Mouse (Mus musculus): ENCODE measurements around the gene Ky. TPM values are rescaled to one million over a fixed set of nuclear protein-coding genes. Genes with fewer than 3 reads are reported as not detected.

The Ky gene
- polyA plus RNA-seq, 1 experiment from 2014 or later, result 0.44 TPM

GRCm38 (mm10) chr9:102499266-102499665, 6.3 kb upstream of the Ky start:
- WGBS, result 82% methylated on average over 4 of the region's 4 CpGs
- H3K9ac ChIP-seq (ENCODE audit: low read length), result no peak overlapping the region
- H3K4me1 ChIP-seq (ENCODE audit: control insufficient read depth, insufficient read depth, low read length), result no peaks in the 10 kb centered on the region
- DNase-seq (ENCODE audit: low spot score, missing footprints) (peak; percentile 35), ATAC-seq (ENCODE audit: low FRiP score) (no peak)
- H3K27me3 ChIP-seq (ENCODE audit: control insufficient read depth, insufficient read depth, low read length), result no peaks in the 10 kb centered on the region
- H3K9me3 ChIP-seq (ENCODE audit: control insufficient read depth, low read length), result no peaks in the 10 kb centered on the region
- H3K4me2 ChIP-seq, result no peak overlapping the region
- H3K27ac ChIP-seq (ENCODE audit: low read depth, low read length), result no peak overlapping the region
- H3K36me3 ChIP-seq (ENCODE audit: control insufficient read depth, insufficient read depth, low read length), result no peaks in the 10 kb centered on the region
- H3K4me3 ChIP-seq (ENCODE audit: low read depth, low read length), result no peak overlapping the region

DNA sequence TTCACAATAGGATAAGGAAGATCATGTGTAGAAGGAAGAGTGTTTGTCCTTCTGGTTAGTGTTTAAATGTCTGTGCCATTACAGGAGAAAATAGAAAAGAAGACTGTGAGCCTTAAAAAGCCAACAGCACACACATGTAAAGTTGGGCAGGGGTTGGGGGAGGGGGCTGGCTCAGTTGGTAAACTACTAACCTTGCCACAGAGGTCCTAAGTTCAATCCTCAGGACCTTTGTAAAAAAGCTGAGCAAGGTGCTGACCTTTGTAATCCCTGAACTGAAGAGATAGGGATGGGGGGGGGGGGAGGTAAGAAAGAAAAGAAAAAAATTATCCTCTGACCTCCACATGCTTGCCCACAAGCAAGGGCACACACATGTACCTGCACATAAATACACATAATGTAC, 5.8 kb upstream of the Ky start:
- Histone ChIP-seq H3K4me3 (ENCODE audit: low read depth, low read length) (no peak overlapping the region), H3K36me3 (ENCODE audit: control insufficient read depth, insufficient read depth, low read length) (no peaks in the 10 kb centered on the region), H3K27me3 (ENCODE audit: control insufficient read depth, insufficient read depth, low read length) (no peaks in the 10 kb centered on the region), H3K9ac (ENCODE audit: low read length) (no peak overlapping the region), H3K4me2 (no peak overlapping the region), H3K9me3 (ENCODE audit: control insufficient read depth, low read length) (no peaks in the 10 kb centered on the region), H3K27ac (ENCODE audit: low read depth, low read length) (no peak overlapping the region), H3K4me1 (ENCODE audit: control insufficient read depth, insufficient read depth, low read length) (no peaks in the 10 kb centered on the region)
- DNase-seq (ENCODE audit: low spot score, missing footprints), result no peak
- ATAC-seq (ENCODE audit: low FRiP score), result no peak

- no peak overlapping the region for H3K4me2 ChIP-seq
- peaks cover under 1% of the 10 kb centered on the region for H3K4me1 ChIP-seq (ENCODE audit: control insufficient read depth, insufficient read depth, low read length)
- no peak overlapping the region for H3K4me3 ChIP-seq (ENCODE audit: low read depth, low read length)
- ATAC-seq (ENCODE audit: low FRiP score) (no peak), DNase-seq (ENCODE audit: low spot score, missing footprints) (no peak)
- peaks cover 13% of the 10 kb centered on the region for H3K27me3 ChIP-seq (ENCODE audit: control insufficient read depth, insufficient read depth, low read length)
- no peaks in the 10 kb centered on the region for H3K36me3 ChIP-seq (ENCODE audit: control insufficient read depth, insufficient read depth, low read length)
- 75% methylated on average over 4 of the region's 4 CpGs for WGBS
- H3K9ac ChIP-seq (ENCODE audit: low read length), result no peak overlapping the region
- no peaks in the 10 kb centered on the region for H3K9me3 ChIP-seq (ENCODE audit: control insufficient read depth, low read length)
- H3K27ac ChIP-seq (ENCODE audit: low read depth, low read length), result no peak overlapping the region
Measured at GRCm38 (mm10) chr9:102501113-102501512, 4.4 kb upstream of the Ky start.

DNA sequence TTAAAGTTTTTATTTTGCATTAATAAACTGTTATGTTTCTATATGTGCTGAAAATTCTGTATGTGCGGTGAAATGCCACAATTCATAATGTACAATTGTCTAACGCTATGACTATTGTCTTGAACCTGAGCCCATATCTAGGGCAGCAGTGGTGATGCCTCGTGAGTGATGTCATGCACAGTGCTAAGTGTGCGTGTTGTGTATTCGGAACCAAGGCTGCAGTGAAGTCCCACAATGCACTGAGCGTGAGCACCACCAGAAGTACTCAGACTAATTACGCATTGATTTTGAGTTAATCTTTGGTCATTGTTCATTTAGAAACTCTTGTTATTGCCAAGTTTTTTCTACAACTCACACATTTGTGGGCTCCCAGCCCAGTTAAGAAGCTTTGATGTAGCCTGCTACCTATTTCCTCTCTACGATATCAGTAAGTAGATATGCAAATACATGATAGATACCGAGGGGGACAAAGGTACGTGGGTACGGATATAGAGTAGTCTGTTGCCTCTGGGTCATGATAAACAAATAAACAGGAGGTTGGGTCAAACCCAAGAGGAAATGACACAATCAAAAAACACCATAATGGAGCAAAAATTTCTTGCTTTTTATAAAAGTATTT, 3.4 kb upstream of the Ky start:
- DNase-seq (ENCODE audit: low spot score, missing footprints) (no peak), ATAC-seq (ENCODE audit: low FRiP score) (no peak)
- no peak overlapping the region for H3K4me3 ChIP-seq (ENCODE audit: low read depth, low read length)
- H3K4me2 ChIP-seq, result no peak overlapping the region
- WGBS, result 90% methylated on average over 11 of the region's 11 CpGs
- H3K9me3 ChIP-seq (ENCODE audit: control insufficient read depth, low read length), result no peaks in the 10 kb centered on the region
- no peak overlapping the region for H3K27ac ChIP-seq (ENCODE audit: low read depth, low read length)
- H3K9ac ChIP-seq (ENCODE audit: low read length), result no peak overlapping the region
- peaks cover 23% of the 10 kb centered on the region for H3K27me3 ChIP-seq (ENCODE audit: control insufficient read depth, insufficient read depth, low read length)
- H3K4me1 ChIP-seq (ENCODE audit: control insufficient read depth, insufficient read depth, low read length), result peaks cover 4% of the 10 kb centered on the region
- no peaks in the 10 kb centered on the region for H3K36me3 ChIP-seq (ENCODE audit: control insufficient read depth, insufficient read depth, low read length)

DNA sequence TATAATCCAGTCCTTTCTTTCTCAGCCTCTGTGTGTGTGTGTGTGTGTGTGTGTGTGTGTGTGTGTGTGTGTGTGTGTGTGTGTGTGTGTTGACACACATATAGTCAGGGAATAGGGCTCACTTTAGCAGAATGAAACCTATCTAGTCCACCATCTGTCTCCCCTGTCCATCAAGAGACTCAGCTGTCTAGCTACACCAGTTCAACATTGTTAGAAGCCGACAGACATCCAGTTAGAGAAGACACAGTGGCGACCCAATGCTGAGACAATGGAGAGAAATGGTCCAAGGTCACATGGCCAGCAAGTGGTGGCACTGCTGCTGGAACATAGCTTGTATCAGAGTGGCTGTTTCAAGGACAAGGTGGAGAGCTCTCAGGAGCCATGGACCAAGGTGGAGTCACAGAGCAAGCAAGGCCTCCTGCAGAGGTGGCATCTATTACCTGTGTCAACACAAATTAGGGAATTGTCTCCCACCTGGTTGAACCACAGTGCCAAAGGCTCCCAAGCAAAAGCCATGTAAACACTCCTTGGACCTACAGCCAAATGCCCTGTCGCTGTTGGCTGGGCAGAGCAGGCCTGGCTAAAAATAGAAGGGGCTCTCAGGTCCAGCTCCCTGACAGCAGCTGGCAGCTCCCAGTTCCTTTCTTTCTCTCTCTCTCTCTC, 703 bp upstream of the Ky start:
- Histone ChIP-seq H3K27ac (ENCODE audit: low read depth, low read length) (no peak overlapping the region), H3K4me2 (no peak overlapping the region), H3K4me1 (ENCODE audit: control insufficient read depth, insufficient read depth, low read length) (peaks cover 4% of the 10 kb centered on the region), H3K36me3 (ENCODE audit: control insufficient read depth, insufficient read depth, low read length) (no peaks in the 10 kb centered on the region), H3K9ac (ENCODE audit: low read length) (no peak overlapping the region), H3K4me3 (ENCODE audit: low read depth, low read length) (no peak overlapping the region), H3K27me3 (ENCODE audit: control insufficient read depth, insufficient read depth, low read length) (peaks cover 27% of the 10 kb centered on the region), H3K9me3 (ENCODE audit: control insufficient read depth, low read length) (no peaks in the 10 kb centered on the region)
- ATAC-seq (ENCODE audit: low FRiP score), result no peak
- WGBS, result 83% methylated on average over 3 of the region's 3 CpGs
- DNase-seq (ENCODE audit: low spot score, missing footprints), result peak; percentile 73

GRCm38 (mm10) chr9:102508315-102508714, 2.8 kb downstream of the Ky start:
- Histone ChIP-seq H3K9me3 (ENCODE audit: control insufficient read depth, low read length) (no peaks in the 10 kb centered on the region), H3K4me1 (ENCODE audit: control insufficient read depth, insufficient read depth, low read length) (peaks cover 4% of the 10 kb centered on the region), H3K36me3 (ENCODE audit: control insufficient read depth, insufficient read depth, low read length) (no peaks in the 10 kb centered on the region), H3K27me3 (ENCODE audit: control insufficient read depth, insufficient read depth, low read length) (peaks cover 27% of the 10 kb centered on the region), H3K4me3 (ENCODE audit: low read depth, low read length) (no peak overlapping the region), H3K9ac (ENCODE audit: low read length) (no peak overlapping the region), H3K4me2 (no peak overlapping the region), H3K27ac (ENCODE audit: low read depth, low read length) (no peak overlapping the region)
- no peak for ATAC-seq (ENCODE audit: low FRiP score)
- DNase-seq (ENCODE audit: low spot score, missing footprints), result peak; percentile 49
- WGBS, result 74% methylated on average over 3 of the region's 3 CpGs

DNA sequence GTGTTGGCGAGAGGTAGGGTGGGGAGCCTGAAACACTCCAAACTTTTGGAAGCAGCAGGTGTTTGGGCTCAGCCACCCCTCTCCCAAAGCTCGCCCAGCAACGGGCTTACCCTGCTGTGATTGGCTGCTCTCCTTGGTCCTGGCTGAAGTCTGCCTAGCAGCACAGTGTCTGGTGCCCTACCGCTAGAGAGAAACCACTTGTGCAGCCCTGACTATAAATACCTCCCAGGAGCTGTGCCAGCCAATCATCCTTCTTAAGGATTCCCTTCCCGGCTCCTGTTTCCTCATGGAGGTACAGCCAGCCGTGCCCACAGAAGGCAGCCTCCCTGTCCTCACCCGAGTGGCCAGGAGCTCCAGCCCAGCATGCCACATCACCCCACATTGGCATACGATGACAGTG, 5.9 kb downstream of the Ky start:
- Histone ChIP-seq H3K27ac (ENCODE audit: low read depth, low read length) (no peak overlapping the region), H3K9ac (ENCODE audit: low read length) (no peak overlapping the region), H3K4me2 (no peak overlapping the region), H3K27me3 (ENCODE audit: control insufficient read depth, insufficient read depth, low read length) (peaks cover 11% of the 10 kb centered on the region), H3K9me3 (ENCODE audit: control insufficient read depth, low read length) (no peaks in the 10 kb centered on the region), H3K36me3 (ENCODE audit: control insufficient read depth, insufficient read depth, low read length) (no peaks in the 10 kb centered on the region), H3K4me3 (ENCODE audit: low read depth, low read length) (no peak overlapping the region), H3K4me1 (ENCODE audit: control insufficient read depth, insufficient read depth, low read length) (no peaks in the 10 kb centered on the region)
- DNase-seq (ENCODE audit: low spot score, missing footprints) (peak; percentile 67), ATAC-seq (ENCODE audit: low FRiP score) (no peak)
- 51% methylated on average over 8 of the region's 8 CpGs for WGBS

DNA sequence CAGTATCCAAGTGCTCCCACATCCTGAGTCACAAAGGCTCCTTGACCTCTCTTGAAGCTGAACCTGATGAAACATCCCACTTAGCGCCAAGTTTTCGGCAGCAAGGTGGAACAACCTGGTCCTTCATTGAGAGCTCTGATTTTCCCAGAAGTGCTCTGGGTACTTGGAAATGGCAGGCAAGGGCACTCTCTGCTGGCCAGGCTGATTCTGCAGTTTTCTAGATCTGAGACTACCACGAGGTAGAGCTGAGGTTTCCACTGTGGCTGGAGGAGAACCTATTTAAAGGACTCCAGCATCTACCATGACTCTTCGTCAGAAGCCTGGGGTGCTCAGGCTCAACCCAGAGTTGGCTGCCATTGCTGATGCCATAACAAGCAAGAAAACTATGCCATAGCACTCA, 8.0 kb downstream of the Ky start:
- DNase-seq (ENCODE audit: low spot score, missing footprints) (peak; percentile 33), ATAC-seq (ENCODE audit: low FRiP score) (no peak)
- Histone ChIP-seq H3K4me3 (ENCODE audit: low read depth, low read length) (no peak overlapping the region), H3K4me2 (no peak overlapping the region), H3K27ac (ENCODE audit: low read depth, low read length) (no peak overlapping the region), H3K9ac (ENCODE audit: low read length) (no peak overlapping the region), H3K4me1 (ENCODE audit: control insufficient read depth, insufficient read depth, low read length) (no peaks in the 10 kb centered on the region), H3K36me3 (ENCODE audit: control insufficient read depth, insufficient read depth, low read length) (no peaks in the 10 kb centered on the region), H3K27me3 (ENCODE audit: control insufficient read depth, insufficient read depth, low read length) (no peaks in the 10 kb centered on the region), H3K9me3 (ENCODE audit: control insufficient read depth, low read length) (no peaks in the 10 kb centered on the region)
- WGBS, result 88% methylated on average over 4 of the region's 4 CpGs

- no peak overlapping the region for H3K27ac ChIP-seq (ENCODE audit: low read depth, low read length)
- H3K27me3 ChIP-seq (ENCODE audit: control insufficient read depth, insufficient read depth, low read length), result no peaks in the 10 kb centered on the region
- H3K9ac ChIP-seq (ENCODE audit: low read length), result no peak overlapping the region
- no peaks in the 10 kb centered on the region for H3K4me1 ChIP-seq (ENCODE audit: control insufficient read depth, insufficient read depth, low read length)
- no peak overlapping the region for H3K4me3 ChIP-seq (ENCODE audit: low read depth, low read length)
- no peak overlapping the region for H3K4me2 ChIP-seq
- no peak for DNase-seq (ENCODE audit: low spot score, missing footprints)
- no peaks in the 10 kb centered on the region for H3K9me3 ChIP-seq (ENCODE audit: control insufficient read depth, low read length)
- ATAC-seq (ENCODE audit: low FRiP score), result no peak
- WGBS, result 93% methylated on average over 9 of the region's 9 CpGs
- no peaks in the 10 kb centered on the region for H3K36me3 ChIP-seq (ENCODE audit: control insufficient read depth, insufficient read depth, low read length)
Measured at GRCm38 (mm10) chr9:102518443-102518842, 12.9 kb downstream of the Ky start.

Measured in midbrain, embryonic 11.5 days (tissue).